Mouse (Mus musculus) liver, adult 2 months (tissue): ENCODE measurements at regions not wholly inside any gene's neighbourhood (a gene's known extent, or its start where the extent isn't known, plus 50 kb on each side); places are given as distances from the start of the nearest gene placed in this dataset.

Experiments
- CTCF ChIP-seq: fragments of 200-500 bp; IDR thresholded peaks from 2 replicates; pipeline ENCODE4 v1.5.1; 2011; ENCODE audit warnings: low read depth, low read length, control low read depth
- POLR2A ChIP-seq: fragments of 200-500 bp; IDR thresholded peaks from 2 replicates; pipeline ENCODE4 v1.6.1; 2011; ENCODE audit warnings: low read length, control low read depth; ENCODE audit not compliant: insufficient read depth; ENCODE audit errors: extremely low read depth

GRCm38 (mm10) chr2:108157731-108158130, 867.3 kb downstream of the Kcna4 start:
- TF ChIP-seq CTCF (no peak), POLR2A (no peak)
